Mouse (Mus musculus) neural tube, embryonic 15.5 days (tissue): ENCODE results near the gene Creb5. TPM values are rescaled to one million over a fixed set of nuclear protein-coding genes. Genes with fewer than 3 reads are reported as not detected.
A peak's percentile ranks its signal among the peaks of the same experiment; 100 is the strongest.

ENCODE experiments used
- ATAC-seq: fragments of 200-750 bp; cut with Nextera tagmentation; 2 replicates; pipeline ENCODE4 v1.8.0; 2017; ENCODE audit warnings: mild to moderate bottlenecking, moderate TSS enrichment, moderate library complexity; ENCODE audit not compliant: low FRiP score
- H3K27ac ChIP-seq: fragments of 300-500 bp; sonication (generic); replicated peaks from 2 replicates; pipeline ENCODE4 v1.5.1; 2015; ENCODE audit warnings: mild to moderate bottlenecking, inconsistent platforms
- H3K27me3 ChIP-seq: fragments of 300-500 bp; sonication (generic); replicated peaks from 2 replicates; pipeline ENCODE4 v1.6.1; 2015; ENCODE audit warnings: inconsistent platforms
- H3K36me3 ChIP-seq: fragments of 300-500 bp; sonication (generic); 2 replicates; pipeline ENCODE4 v1.6.1; 2015; ENCODE audit warnings: inconsistent platforms
- H3K4me1 ChIP-seq: fragments of 300-500 bp; sonication (generic); 2 replicates; pipeline ENCODE4 v1.6.1; 2015; ENCODE audit warnings: inconsistent platforms
- H3K4me2 ChIP-seq: fragments of 300-500 bp; sonication (generic); 2 replicates; pipeline ENCODE4 v1.6.1; 2015; ENCODE audit warnings: inconsistent platforms, mild to moderate bottlenecking, moderate library complexity
- H3K4me3 ChIP-seq: fragments of 300-500 bp; sonication (generic); replicated peaks from 2 replicates; pipeline ENCODE4 v1.5.1; 2015; ENCODE audit warnings: mild to moderate bottlenecking, inconsistent platforms
- H3K9ac ChIP-seq: fragments of 300-500 bp; sonication (generic); replicated peaks from 2 replicates; pipeline ENCODE4 v1.6.1; 2015; ENCODE audit warnings: mild to moderate bottlenecking, inconsistent platforms
- H3K9me3 ChIP-seq: fragments of 300-500 bp; sonication (generic); replicated peaks from 2 replicates; pipeline ENCODE4 v1.6.1; 2016; ENCODE audit warnings: inconsistent platforms
- WGBS: fragments of 180-500 bp; shearing (Covaris S2); methylation state at CpG from one replicate; pipeline ENCODE4 v1.1.7; 2015; ENCODE audit warnings: mixed read lengths; 5-methylcytosine and 5-hydroxymethylcytosine counted together
- polyA plus RNA-seq: library from polyadenylated mRNA; unstranded; fragments of >200 nt; fragmentation: Nextera tagmentation; extraction: Ambion mirVana; gene quantifications from 2 replicates; pipeline ENCODE4 v1.2.1, GENCODE M21; 2015

Gene Creb5
- polyA plus RNA-seq, 1 experiment from 2014 or later, result 5.7 TPM

GRCm38 (mm10) chr6:53570906-53571305 is 283.8 kb downstream of the Creb5 start:
- whole genome bisulfite sequencing, result 90% methylated on average over 4 of the region's 4 CpGs
- no peak for ATAC-seq

GRCm38 (mm10) chr6:53571571-53572122 is 284.6 kb downstream of the Creb5 start:
- H3K4me1 ChIP-seq, result peaks cover 23% of the 10 kb centered on the region
- no peak for ATAC-seq
- no peak overlapping the region for H3K9ac ChIP-seq

More at GRCm38 (mm10) chr6:53570906-53571305, 283.8 kb downstream of the Creb5 start:
- Histone ChIP-seq H3K27me3 (peaks cover 6% of the 10 kb centered on the region; the same call in 1 of the 2 replicates), H3K9ac (no peak overlapping the region), H3K4me3 (no peak overlapping the region), H3K4me2 (no peak overlapping the region), H3K36me3 (no peaks in the 10 kb centered on the region), H3K4me1 (peaks cover 23% of the 10 kb centered on the region), H3K27ac (no peak overlapping the region), H3K9me3 (no peaks in the 10 kb centered on the region)

DNA sequence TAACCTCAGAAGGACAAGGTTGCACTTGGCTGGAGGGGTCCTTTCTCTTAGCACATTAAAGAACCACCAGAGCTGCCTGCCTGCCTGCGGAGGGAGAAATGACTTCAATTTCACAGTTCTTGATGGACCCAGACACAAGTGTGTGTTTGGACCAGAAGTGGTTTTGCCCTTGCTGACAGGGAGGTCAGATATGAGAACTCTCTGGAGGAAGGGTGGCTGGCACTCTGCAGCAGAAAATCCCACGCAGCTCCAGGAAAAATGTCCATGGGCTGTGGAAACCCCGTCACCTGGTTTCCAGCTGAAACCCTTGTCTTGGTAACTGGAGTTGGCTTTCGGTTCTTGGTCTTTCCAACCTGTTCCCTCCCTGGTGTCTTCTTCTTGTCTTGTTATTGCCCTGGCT is 285.4 kb downstream of the Creb5 start:
- H3K9me3 ChIP-seq, result no peaks in the 10 kb centered on the region
- no peak for ATAC-seq
- 79% methylated on average over 4 of the region's 4 CpGs for WGBS
- H3K27ac ChIP-seq, result peak overlapping the region; percentile 64
- H3K9ac ChIP-seq, result no peak overlapping the region
- peaks cover 6% of the 10 kb centered on the region; the same call in 1 of the 2 replicates for H3K27me3 ChIP-seq
- no peaks in the 10 kb centered on the region for H3K36me3 ChIP-seq
- H3K4me1 ChIP-seq, result peaks cover 23% of the 10 kb centered on the region
- 0 out of 2 replicates have a peak overlapping the region, but pooled peaks have one; percentile 51 for H3K4me2 ChIP-seq
- no peak overlapping the region for H3K4me3 ChIP-seq

More at GRCm38 (mm10) chr6:53571571-53572122, 284.6 kb downstream of the Creb5 start:
- peaks cover 6% of the 10 kb centered on the region; the same call in 1 of the 2 replicates for H3K27me3 ChIP-seq
- H3K36me3 ChIP-seq, result no peaks in the 10 kb centered on the region
- H3K9me3 ChIP-seq, result no peaks in the 10 kb centered on the region
- no peak overlapping the region for H3K4me2 ChIP-seq
- H3K4me3 ChIP-seq, result no peak overlapping the region
- no peak overlapping the region for H3K27ac ChIP-seq
- 93% methylated on average over 4 of the region's 4 CpGs for WGBS

GRCm38 (mm10) chr6:53572979-53573710 is 286.1 kb downstream of the Creb5 start:
- peak overlapping the region; percentile 35 for H3K4me3 ChIP-seq
- H3K36me3 ChIP-seq, result no peaks in the 10 kb centered on the region
- H3K27me3 ChIP-seq, result peaks cover 6% of the 10 kb centered on the region; the same call in 1 of the 2 replicates
- peak; percentile 88 for ATAC-seq
- H3K27ac ChIP-seq, result peak overlapping the region; percentile 73
- WGBS, result 8% methylated on average over 16 of the region's 16 CpGs
- peak overlapping the region; percentile 33 for H3K9ac ChIP-seq
- H3K4me2 ChIP-seq, result peak overlapping the region; percentile 51
- H3K9me3 ChIP-seq, result no peaks in the 10 kb centered on the region
- H3K4me1 ChIP-seq, result peaks cover 28% of the 10 kb centered on the region

DNA sequence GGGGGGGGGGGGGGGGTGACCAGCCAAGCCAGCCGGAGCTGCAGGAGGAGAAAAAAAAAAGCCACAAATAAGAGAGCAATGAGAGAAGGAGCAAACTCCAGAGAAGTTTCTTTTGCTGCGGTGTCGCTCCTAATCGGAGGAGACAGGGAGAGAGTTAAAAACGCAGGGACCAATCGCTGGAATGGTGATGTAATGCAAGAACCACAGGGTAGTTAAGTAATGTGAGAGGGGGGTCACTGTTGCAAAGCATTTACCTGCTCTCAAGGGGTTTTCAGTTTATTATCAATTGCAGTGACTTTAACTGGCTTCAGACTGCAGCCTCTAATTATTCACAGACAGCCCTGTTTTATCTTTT is 286.6 kb downstream of the Creb5 start:
- WGBS, result 1% methylated on average over 6 of the region's 6 CpGs
- H3K27ac ChIP-seq, result peak overlapping the region; percentile 73
- ATAC-seq, result 0 out of 2 replicates have a peak, but pooled peaks have one; percentile 17

DNA sequence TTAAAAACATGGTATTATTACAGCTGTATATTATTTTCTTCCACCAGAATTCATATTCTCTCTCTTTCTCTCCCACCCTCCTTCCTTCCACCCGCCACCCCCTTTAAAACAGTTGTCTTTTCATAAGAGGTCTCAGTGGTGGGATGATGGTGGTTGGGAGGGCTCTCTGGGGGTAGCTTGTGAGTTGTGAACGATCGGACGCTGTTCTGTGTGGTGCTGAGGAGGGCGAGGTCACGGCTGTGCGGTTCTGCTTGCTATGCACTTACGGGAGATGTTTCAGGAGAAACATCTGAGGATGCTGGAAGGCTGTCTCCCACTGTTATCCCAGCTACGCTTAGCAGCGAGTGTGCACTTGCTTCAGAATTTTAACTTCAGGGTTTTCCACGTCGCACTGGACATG is 287.0 kb downstream of the Creb5 start:
- H3K4me2 ChIP-seq, result peak overlapping the region; percentile 51
- H3K9me3 ChIP-seq, result no peaks in the 10 kb centered on the region
- H3K4me3 ChIP-seq, result peak overlapping the region; percentile 35
- peaks cover 6% of the 10 kb centered on the region; the same call in 1 of the 2 replicates for H3K27me3 ChIP-seq
- no peaks in the 10 kb centered on the region for H3K36me3 ChIP-seq
- H3K27ac ChIP-seq, result peak overlapping the region; percentile 73; the same call in 1 of the 2 replicates
- peak; percentile 51; the same call in 1 of the 2 replicates for ATAC-seq
- 32% methylated on average over 12 of the region's 12 CpGs for WGBS
- peaks cover 33% of the 10 kb centered on the region for H3K4me1 ChIP-seq
- H3K9ac ChIP-seq, result no peak overlapping the region; the same call in 1 of the 2 replicates

More for the DNA sequence above, 286.6 kb downstream of the Creb5 start:
- H3K4me1 ChIP-seq, result peaks cover 33% of the 10 kb centered on the region
- H3K27me3 ChIP-seq, result peaks cover 6% of the 10 kb centered on the region; the same call in 1 of the 2 replicates
- H3K9ac ChIP-seq, result no peak overlapping the region; the same call in 1 of the 2 replicates
- H3K36me3 ChIP-seq, result no peaks in the 10 kb centered on the region
- peak overlapping the region; percentile 35 for H3K4me3 ChIP-seq
- H3K9me3 ChIP-seq, result no peaks in the 10 kb centered on the region
- H3K4me2 ChIP-seq, result peak overlapping the region; percentile 51

DNA sequence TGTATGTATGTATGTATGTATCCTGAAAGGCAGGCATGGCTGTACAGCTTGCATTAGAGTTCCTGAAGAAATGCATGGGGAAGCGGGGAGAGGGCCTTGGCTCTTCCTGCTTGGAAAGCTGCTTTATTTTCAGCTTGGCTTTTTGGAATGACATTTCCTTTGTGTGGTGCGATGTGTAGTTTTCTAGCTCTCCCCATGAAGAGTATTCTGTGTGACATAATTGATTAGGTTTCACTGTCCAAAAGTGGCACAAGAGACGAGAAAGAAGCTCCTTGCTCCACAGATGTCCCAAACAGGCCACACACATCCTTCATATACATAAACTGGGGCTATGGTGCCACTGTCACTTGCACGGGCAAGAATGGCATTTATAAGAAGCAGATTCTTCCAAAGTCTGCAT is 288.1 kb downstream of the Creb5 start:
- 62% methylated on average over 4 of the region's 4 CpGs for WGBS
- no peak for ATAC-seq
- Histone ChIP-seq H3K36me3 (no peaks in the 10 kb centered on the region), H3K4me3 (no peak overlapping the region), H3K4me1 (peaks cover 30% of the 10 kb centered on the region), H3K9me3 (no peaks in the 10 kb centered on the region), H3K4me2 (peak overlapping the region; percentile 51), H3K27me3 (peaks cover 6% of the 10 kb centered on the region; the same call in 1 of the 2 replicates), H3K27ac (no peak overlapping the region), H3K9ac (no peak overlapping the region)

DNA sequence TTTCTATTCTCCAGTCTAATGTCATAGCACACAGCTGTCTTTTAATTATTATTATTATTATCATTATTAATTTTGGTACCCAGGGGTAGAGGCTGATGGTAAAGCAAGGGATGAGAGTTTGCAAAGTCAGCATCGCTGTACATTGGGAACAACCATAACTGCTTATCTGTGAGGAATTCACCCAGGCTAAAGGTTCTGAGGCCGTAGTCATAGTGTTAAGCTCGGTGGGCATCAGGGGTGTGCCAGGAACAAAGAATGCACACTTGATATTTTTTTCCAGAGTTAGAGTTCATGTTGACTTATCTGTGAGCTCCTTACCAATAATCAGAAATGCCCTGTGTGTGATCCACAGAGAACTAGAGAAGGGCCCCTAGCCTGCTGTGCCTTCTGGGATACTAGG is 288.8 kb downstream of the Creb5 start:
- H3K27me3 ChIP-seq, result peaks cover 6% of the 10 kb centered on the region; the same call in 1 of the 2 replicates
- 92% methylated on average over 3 of the region's 3 CpGs for WGBS

DNA sequence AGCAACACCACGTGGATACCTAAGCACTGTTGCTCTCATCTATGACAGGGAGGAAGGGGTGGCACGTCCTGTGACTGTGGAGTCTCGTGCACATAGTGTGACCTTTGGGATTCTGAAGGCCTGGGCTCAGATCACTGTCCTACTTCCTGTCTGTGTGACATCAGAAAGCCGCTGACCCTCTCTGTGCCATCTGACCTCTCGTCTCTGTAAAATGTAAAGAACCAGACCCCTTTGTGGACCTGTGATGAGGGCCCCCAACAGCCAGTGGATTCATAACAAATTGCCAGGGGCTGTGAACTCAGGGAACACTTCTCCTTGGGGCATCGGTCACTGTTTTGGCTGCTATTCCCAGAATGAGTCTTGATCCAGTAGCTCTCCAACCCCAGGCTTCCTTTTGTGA is 289.8 kb downstream of the Creb5 start:
- ATAC-seq, result no peak
- Histone ChIP-seq H3K27ac (no peak overlapping the region), H3K9ac (no peak overlapping the region), H3K4me2 (no peak overlapping the region), H3K4me1 (peaks cover 30% of the 10 kb centered on the region), H3K27me3 (peaks cover 6% of the 10 kb centered on the region), H3K4me3 (no peak overlapping the region), H3K36me3 (no peaks in the 10 kb centered on the region), H3K9me3 (no peaks in the 10 kb centered on the region)
- WGBS, result 88% methylated on average over 6 of the region's 6 CpGs

More for the DNA sequence above, 288.8 kb downstream of the Creb5 start:
- Histone ChIP-seq H3K4me1 (peaks cover 30% of the 10 kb centered on the region), H3K4me3 (no peak overlapping the region), H3K4me2 (no peak overlapping the region), H3K9ac (no peak overlapping the region), H3K36me3 (no peaks in the 10 kb centered on the region), H3K27ac (no peak overlapping the region), H3K9me3 (no peaks in the 10 kb centered on the region)
- no peak for ATAC-seq

- no peak overlapping the region for H3K4me2 ChIP-seq
- H3K9ac ChIP-seq, result no peak overlapping the region
- no peaks in the 10 kb centered on the region for H3K36me3 ChIP-seq
- peaks cover 27% of the 10 kb centered on the region for H3K4me1 ChIP-seq
- no peak overlapping the region for H3K4me3 ChIP-seq
- ATAC-seq, result no peak
- WGBS, result 84% methylated on average over 3 of the region's 3 CpGs
- no peak overlapping the region for H3K27ac ChIP-seq
- H3K27me3 ChIP-seq, result no peaks in the 10 kb centered on the region; the same call in 1 of the 2 replicates
- no peaks in the 10 kb centered on the region for H3K9me3 ChIP-seq
Observed at GRCm38 (mm10) chr6:53577776-53578175, 290.7 kb downstream of the Creb5 start.

GRCm38 (mm10) chr6:53580346-53580745 is 293.3 kb downstream of the Creb5 start:
- Histone ChIP-seq H3K36me3 (no peaks in the 10 kb centered on the region), H3K9me3 (no peaks in the 10 kb centered on the region), H3K4me2 (no peak overlapping the region), H3K9ac (no peak overlapping the region), H3K27ac (no peak overlapping the region), H3K4me3 (no peak overlapping the region), H3K27me3 (peaks cover 6% of the 10 kb centered on the region), H3K4me1 (peaks cover 36% of the 10 kb centered on the region)
- WGBS, result 85% methylated on average over 7 of the region's 7 CpGs
- ATAC-seq, result no peak
